Comparison of ENCODE assay signal across 9 mouse cellular contexts in genomic region chr9:120691971-120692401, GRCm38 (mm10).
DNase-seq lines count a peak whose midpoint lies in the region; ATAC-seq and TF ChIP-seq lines count a peak whose summit lies in the region.
"Had no signal": no experiment of that assay in that cellular context is flagged by ENCODE, and none has a peak within 500 bp of the region (broad histone marks: within the 10 kb centered on the region; RNA-seq: fewer than 3 reads in every experiment).

No protein-coding gene starts in this region.

- no peak for DNase-seq in heart, postnatal 36 days
- DNase-seq in brain, adult 2 months (ENCODE audit: low read depth, low spot score), result peak; percentile 65
- DNase-seq in hindbrain, postnatal 0 days (ENCODE audit: low spot score), result no peak
- DNase-seq in urinary bladder, adult 18-20 months (ENCODE audit: low spot score in 2 of 2), result no peak
- no peak for DNase-seq in gastrocnemius, postnatal 4 days (ENCODE audit: low spot score in 2 of 2)
- DNase-seq in layer of hippocampus, adult 8-10 months (ENCODE audit: low spot score in 2 of 2), result no peak

- 23% methylated on average over 14 of the region's 14 CpGs for WGBS in heart, embryonic 14.5 days
- WGBS in hindbrain, postnatal 0 days, result 12% methylated on average over 14 of the region's 14 CpGs

- intact Hi-C loops in heart, postnatal 36 days (cut with DNase I), result loop anchor here (1.0 to 5.0 kb wide), 4 partner anchors 31 to 240 kb away; no protein-coding TSS in a partner anchor

- TF ChIP-seq POLR2A in myocyte (IDR thresholded peaks at IDR 0.05; ENCODE audit: insufficient read length, low read depth), result no peak

- H3K4me1 ChIP-seq in heart, embryonic 14.5 days (ENCODE audit: control insufficient read depth in 2 of 2, insufficient read depth in 2 of 2, low read length in 2 of 2), result peaks cover 14 to 19% of the 10 kb centered on the region in 2 experiments
- peaks cover 25% of the 10 kb centered on the region for H3K4me1 ChIP-seq in hindbrain, postnatal 0 days (ENCODE audit: insufficient read depth, low read length)

- TF ChIP-seq CTCF in hindbrain, postnatal 0 days (IDR thresholded peaks at IDR 0.05; ENCODE audit: low read depth), result no peak

- H3K4me3 ChIP-seq in heart, embryonic 14.5 days (ENCODE audit: control insufficient read depth in 1 of 2, insufficient read depth in 1 of 2, low read depth in 1 of 2, low read length in 2 of 2), result peak overlapping the region; percentile 35 to 39
- H3K4me3 ChIP-seq in hindbrain, postnatal 0 days (ENCODE audit: low read length), result peak overlapping the region; percentile 13; the same call in 1 of the 2 replicates
- H3K4me3 ChIP-seq in myocyte, result peak overlapping the region; percentile 2
- H3K4me3 ChIP-seq: erythroblast, embryonic 14.5 days had no signal

- peak overlapping the region; percentile 70 to 83 for H3K27ac ChIP-seq in heart, embryonic 14.5 days (replicated peaks in 1 of 2; ENCODE audit: control insufficient read depth in 1 of 2, insufficient read depth in 1 of 2, low read depth in 2 of 2, low read length in 2 of 2)
- H3K27ac ChIP-seq in hindbrain, postnatal 0 days, result peak overlapping the region; percentile 62; the same call in 1 of the 2 replicates

- no peak for ATAC-seq in heart, embryonic 14.5 days (ENCODE audit: insufficient number of reproducible peaks, insufficient read depth, low FRiP score, low read depth)
- ATAC-seq in hindbrain, postnatal 0 days, result no peak; the same call in 1 of the 2 replicates

- no peaks in the 10 kb centered on the region for H3K79me2 ChIP-seq in myocyte (ENCODE audit: control insufficient read depth, insufficient read depth)

- H3K9me3 ChIP-seq in heart, embryonic 14.5 days (ENCODE audit: control insufficient read depth, low read length), result no peaks in the 10 kb centered on the region
- H3K9me3 ChIP-seq in hindbrain, postnatal 0 days (ENCODE audit: low read length), result no peaks in the 10 kb centered on the region

- no peaks in the 10 kb centered on the region for H3K27me3 ChIP-seq in heart, embryonic 14.5 days (ENCODE audit: control insufficient read depth, insufficient read depth, low read length)
- no peaks in the 10 kb centered on the region for H3K27me3 ChIP-seq in hindbrain, postnatal 0 days (ENCODE audit: insufficient read depth, low read length)
- H3K27me3 ChIP-seq in myocyte (ENCODE audit: control insufficient read depth, insufficient read depth, insufficient read length), result no peaks in the 10 kb centered on the region

- peak overlapping the region; percentile 44; the same call in 1 of the 2 replicates for H3K9ac ChIP-seq in heart, embryonic 14.5 days (ENCODE audit: low read length)
- H3K9ac ChIP-seq in hindbrain, postnatal 0 days (replicated peaks; ENCODE audit: low read length), result no peak overlapping the region

- H3ac ChIP-seq in myocyte (ENCODE audit: control insufficient read depth, insufficient read length), result no peak overlapping the region

- H3K36me3 ChIP-seq in heart, embryonic 14.5 days (ENCODE audit: control insufficient read depth, insufficient read depth, low read length), result no peaks in the 10 kb centered on the region
- H3K36me3 ChIP-seq in hindbrain, postnatal 0 days (ENCODE audit: insufficient read depth, low read length), result no peaks in the 10 kb centered on the region
- no peaks in the 10 kb centered on the region for H3K36me3 ChIP-seq in myocyte (ENCODE audit: control insufficient read depth, insufficient read depth)

- peak overlapping the region; percentile 60 for H3K4me2 ChIP-seq in heart, embryonic 14.5 days (ENCODE audit: low read length)
- peak overlapping the region; percentile 46; the same call in 1 of the 2 replicates for H3K4me2 ChIP-seq in hindbrain, postnatal 0 days (ENCODE audit: low read depth, low read length)
- H3K4me2 ChIP-seq in myocyte (ENCODE audit: low read depth), result peak overlapping the region; percentile 71

TF ChIP-seq in myocyte, 11 proteins besides CTCF, POLR2A, EP300 and RAD21:
- no peak for TF ChIP-seq CEBPB (IDR thresholded peaks at IDR 0.05; ENCODE audit: insufficient read depth, poor library complexity, severe bottlenecking)
- TF ChIP-seq TCF3 (IDR thresholded peaks at IDR 0.05; ENCODE audit: insufficient read length, low read depth), result no peak
- TF ChIP-seq SRF (IDR thresholded peaks at IDR 0.05; ENCODE audit: control insufficient read depth, insufficient read length, low read depth), result no peak
- TF ChIP-seq MYOD1 (IDR thresholded peaks at IDR 0.05; ENCODE audit: control insufficient read depth in 1 of 3, insufficient read length in 2 of 3, low read depth in 2 of 3), result no peak
- no peak for TF ChIP-seq USF1 (IDR thresholded peaks at IDR 0.05; ENCODE audit: low read depth)
- TF ChIP-seq TCF12 (IDR thresholded peaks at IDR 0.05; ENCODE audit: insufficient read depth, poor library complexity, severe bottlenecking), result no peak
- no peak for TF ChIP-seq POLR2AphosphoS2 (IDR thresholded peaks at IDR 0.05; ENCODE audit: insufficient read length, low read depth)
- TF ChIP-seq E2F4 (IDR thresholded peaks at IDR 0.05; ENCODE audit: insufficient read depth), result no peak
- no peak for TF ChIP-seq MAX (IDR thresholded peaks at IDR 0.05; ENCODE audit: low read depth)
- no peak for TF ChIP-seq MYOG (IDR thresholded peaks at IDR 0.05; ENCODE audit: control insufficient read depth in 1 of 3, insufficient read depth in 1 of 3, insufficient read length in 2 of 3, low read depth in 2 of 3)
- no peak for TF ChIP-seq REST (IDR thresholded peaks at IDR 0.05; ENCODE audit: insufficient read depth, insufficient read length)
TF ChIP-seq in myocyte: peak in this region for 0.
